Mouse (Mus musculus) lung, postnatal 0 days (tissue): ENCODE measurements around the gene Ptprt.
A peak's percentile ranks its signal among the peaks of the same experiment; 100 is the strongest.

Experiments
- CTCF ChIP-seq: IDR thresholded peaks from 2 replicates; pipeline ENCODE4 v1.5.1; 2016; ENCODE audit warnings: antibody characterized with exemption, mild to moderate bottlenecking
- EP300 ChIP-seq: IDR thresholded peaks from 2 replicates; pipeline ENCODE4 v1.6.1; 2016; ENCODE audit warnings: antibody characterized with exemption, mild to moderate bottlenecking, control low read depth

- TF ChIP-seq CTCF, result no peak
- TF ChIP-seq EP300, result peak; percentile 22; the same call in 1 of the 2 replicates
Measured at GRCm38 (mm10) chr2:161574401-161574800, 1086.5 kb downstream of the Ptprt start.
